Mouse (Mus musculus) limb, embryonic 11.5 days (tissue): ENCODE measurements around the gene Cebpb. TPM values are rescaled to one million over a fixed set of nuclear protein-coding genes. Genes with fewer than 3 reads are reported as not detected.
A peak's percentile ranks its signal among the peaks of the same experiment; 100 is the strongest.

Experiments used
- ATAC-seq: fragments of 200-750 bp; cut with Nextera tagmentation; 2 replicates; pipeline ENCODE4 v1.8.0; 2017; ENCODE audit warnings: low read depth; ENCODE audit not compliant: insufficient number of reproducible peaks, low FRiP score, low TSS enrichment
- DNase-seq: peaks from one replicate; pipeline ENCODE4 v3.0.0-alpha.2; 2015; ENCODE audit warnings: low spot score
- H3K27ac ChIP-seq: fragments of 300-500 bp; sonication (generic); replicated peaks from 2 replicates; pipeline ENCODE4 v1.5.1; 2014; ENCODE audit warnings: low read depth, mild to moderate bottlenecking, low read length
- H3K27me3 ChIP-seq: fragments of 300-500 bp; sonication (generic); 2 replicates; pipeline ENCODE4 v1.6.1; 2014; ENCODE audit warnings: mild to moderate bottlenecking, low read length, mixed read lengths; ENCODE audit not compliant: control insufficient read depth, insufficient read depth
- H3K36me3 ChIP-seq: fragments of 300-500 bp; sonication (generic); 2 replicates; pipeline ENCODE4 v1.6.1; 2014; ENCODE audit warnings: mild to moderate bottlenecking, low read length, moderate library complexity, mixed read lengths; ENCODE audit not compliant: control insufficient read depth, insufficient read depth
- H3K4me1 ChIP-seq: fragments of 300-500 bp; sonication (generic); 2 replicates; pipeline ENCODE4 v1.6.1; 2014; ENCODE audit warnings: low read length, mixed read lengths; ENCODE audit not compliant: control insufficient read depth, insufficient read depth
- H3K4me2 ChIP-seq: fragments of 300-500 bp; sonication (generic); 2 replicates; pipeline ENCODE4 v1.6.1; 2014; ENCODE audit warnings: low read depth, mild to moderate bottlenecking, moderate library complexity; ENCODE audit not compliant: severe bottlenecking
- H3K4me3 ChIP-seq: fragments of 300-500 bp; sonication (generic); 2 replicates; pipeline ENCODE4 v1.5.1; 2014; ENCODE audit warnings: low read depth, low read length
- H3K9ac ChIP-seq: fragments of 300-500 bp; sonication (generic); 2 replicates; pipeline ENCODE4 v1.6.1; 2014; ENCODE audit warnings: mild to moderate bottlenecking, low read length
- H3K9me3 ChIP-seq: fragments of 300-500 bp; sonication (generic); 2 replicates; pipeline ENCODE4 v1.6.1; 2016; ENCODE audit warnings: low read length; ENCODE audit not compliant: control insufficient read depth
- WGBS: fragments of 180-500 bp; shearing (Covaris S2); extraction: QIAGEN DNeasy Blood & Tissue Kit; methylation state at CpG from one replicate; pipeline ENCODE4 v1.1.7; 2014; 5-methylcytosine and 5-hydroxymethylcytosine counted together
- polyA plus RNA-seq: library from polyadenylated mRNA; unstranded; fragments of >200 nt; fragmentation: Nextera tagmentation; extraction: Ambion mirVana; gene quantifications from 2 replicates; pipeline ENCODE4 v1.2.1, GENCODE M21; 2014

Cebpb gene
- polyA plus RNA-seq, 1 experiment from 2014 or later, result 4.1 TPM

DNA sequence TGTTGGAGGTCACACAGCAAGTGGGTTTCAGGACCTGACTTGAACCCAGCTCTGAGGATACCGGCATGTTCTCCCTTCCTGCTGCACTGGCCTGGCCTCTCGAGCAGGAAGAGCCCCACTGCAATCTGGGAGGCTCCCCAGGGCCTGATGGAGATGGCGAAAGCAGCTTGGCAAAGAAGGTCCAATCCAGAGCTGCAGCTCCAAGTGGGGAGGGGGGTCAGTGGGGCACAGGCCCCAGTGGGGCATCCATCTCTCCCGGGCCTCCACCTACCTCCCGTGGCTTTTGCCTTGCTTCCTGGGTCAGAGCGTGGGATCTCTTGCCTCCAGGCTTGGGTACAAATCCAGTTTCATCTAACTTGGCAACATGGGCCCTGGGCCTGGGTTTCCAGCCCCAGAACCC is 13.4 kb downstream of the Cebpb start:
- Histone ChIP-seq H3K4me3 (no peak overlapping the region), H3K9ac (no peak overlapping the region), H3K27me3 (no peaks in the 10 kb centered on the region), H3K4me2 (no peak overlapping the region), H3K4me1 (no peaks in the 10 kb centered on the region), H3K27ac (no peak overlapping the region), H3K9me3 (no peaks in the 10 kb centered on the region), H3K36me3 (no peaks in the 10 kb centered on the region)
- 73% methylated on average over 6 of the region's 6 CpGs for WGBS
- ATAC-seq (no peak), DNase-seq (no peak)

DNA sequence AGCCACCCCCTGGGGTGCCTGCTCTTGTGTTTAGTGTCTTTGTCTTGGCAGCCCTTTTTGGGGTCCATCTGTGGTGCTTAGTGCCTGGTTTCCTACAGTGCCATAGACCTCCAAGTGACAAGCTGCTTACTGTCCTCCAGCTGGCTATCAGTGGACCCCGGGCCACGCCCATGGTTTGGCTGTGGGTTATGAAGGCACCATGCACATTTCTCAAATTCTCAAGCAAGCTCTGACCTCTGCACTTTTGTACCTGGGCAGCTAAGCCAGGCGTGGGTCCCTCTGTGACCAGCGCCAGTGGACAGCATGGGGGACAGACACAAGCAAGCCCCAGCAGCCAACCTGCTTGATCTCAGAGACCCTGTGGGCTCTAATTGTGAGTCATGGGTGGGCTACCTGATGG is 15.7 kb downstream of the Cebpb start:
- WGBS, result 89% methylated on average over 4 of the region's 4 CpGs
- Histone ChIP-seq H3K27me3 (no peaks in the 10 kb centered on the region), H3K4me3 (no peak overlapping the region), H3K27ac (no peak overlapping the region), H3K4me2 (no peak overlapping the region), H3K4me1 (no peaks in the 10 kb centered on the region), H3K9me3 (no peaks in the 10 kb centered on the region), H3K9ac (no peak overlapping the region), H3K36me3 (no peaks in the 10 kb centered on the region)
- ATAC-seq (no peak), DNase-seq (no peak)

DNA sequence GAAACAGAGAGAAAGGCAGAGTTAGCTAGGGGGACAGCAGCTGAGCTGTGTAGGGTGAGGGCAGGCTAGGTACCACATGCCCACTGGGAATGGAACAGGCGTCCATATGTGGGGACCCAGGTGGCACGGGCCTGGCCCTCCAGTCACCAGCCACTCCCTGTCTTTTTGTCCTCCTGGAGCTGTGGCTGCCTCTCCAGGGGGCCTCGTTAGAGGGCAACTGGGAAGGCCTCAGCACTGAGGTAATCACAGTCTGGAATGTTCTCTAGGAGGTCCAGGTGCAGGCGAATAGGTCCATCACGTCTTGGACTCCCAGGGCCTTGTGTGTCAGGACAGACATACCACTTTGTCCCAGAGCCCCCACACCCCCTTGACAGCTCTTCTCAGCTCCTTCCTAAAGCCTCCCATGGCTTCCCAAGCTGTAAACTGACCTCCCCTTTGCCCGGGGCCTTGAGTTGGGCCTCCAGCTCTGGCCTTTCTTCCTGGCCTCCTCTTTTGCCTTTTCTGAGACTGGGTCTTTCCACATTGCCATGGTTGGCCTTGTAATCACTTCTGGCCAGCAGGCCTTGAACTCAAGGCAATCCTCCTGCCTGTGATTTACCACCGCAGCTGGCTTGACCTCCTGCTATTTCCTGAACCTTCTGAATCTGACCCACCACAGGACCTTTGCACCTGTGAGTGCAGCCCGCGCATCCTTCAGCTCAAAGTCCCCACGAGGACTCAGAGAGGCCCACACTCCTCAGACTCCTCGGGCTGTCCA is 17.6 kb downstream of the Cebpb start:
- WGBS, result 66% methylated on average over 11 of the region's 11 CpGs
- no peak overlapping the region for H3K4me3 ChIP-seq
- no peak for DNase-seq
- no peaks in the 10 kb centered on the region for H3K36me3 ChIP-seq
- 0 out of 2 replicates have a peak overlapping the region, but pooled peaks have one; percentile 4 for H3K27ac ChIP-seq
- H3K9me3 ChIP-seq, result no peaks in the 10 kb centered on the region
- H3K4me2 ChIP-seq, result no peak overlapping the region
- H3K9ac ChIP-seq, result no peak overlapping the region
- H3K4me1 ChIP-seq, result no peaks in the 10 kb centered on the region
- no peaks in the 10 kb centered on the region for H3K27me3 ChIP-seq
- ATAC-seq, result no peak

DNA sequence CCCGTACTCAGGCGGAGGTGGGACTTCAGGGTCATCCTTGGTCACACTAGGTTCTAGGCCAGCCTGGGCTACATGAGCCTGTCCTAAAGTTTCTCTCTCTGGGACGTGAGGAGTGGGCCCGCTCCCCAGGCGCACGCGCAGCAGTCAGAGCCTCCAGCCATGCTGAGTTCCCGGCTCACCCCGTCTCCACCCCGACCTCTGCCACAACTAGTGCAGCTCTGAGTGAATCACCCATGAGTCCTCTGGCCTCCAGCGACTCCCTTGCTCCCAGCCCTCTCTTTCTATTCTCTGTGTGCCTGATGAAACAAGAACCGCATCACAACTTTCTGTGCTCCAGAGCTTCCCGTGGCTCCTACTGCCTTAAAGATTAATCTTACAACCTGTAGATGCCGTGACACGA is 19.7 kb downstream of the Cebpb start:
- no peak overlapping the region for H3K4me2 ChIP-seq
- WGBS, result 59% methylated on average over 15 of the region's 15 CpGs
- H3K4me3 ChIP-seq, result no peak overlapping the region
- H3K27ac ChIP-seq, result no peak overlapping the region
- DNase-seq (no peak), ATAC-seq (no peak)
- H3K36me3 ChIP-seq, result no peaks in the 10 kb centered on the region
- no peaks in the 10 kb centered on the region for H3K27me3 ChIP-seq
- H3K9me3 ChIP-seq, result no peaks in the 10 kb centered on the region
- no peak overlapping the region for H3K9ac ChIP-seq
- no peaks in the 10 kb centered on the region for H3K4me1 ChIP-seq

DNA sequence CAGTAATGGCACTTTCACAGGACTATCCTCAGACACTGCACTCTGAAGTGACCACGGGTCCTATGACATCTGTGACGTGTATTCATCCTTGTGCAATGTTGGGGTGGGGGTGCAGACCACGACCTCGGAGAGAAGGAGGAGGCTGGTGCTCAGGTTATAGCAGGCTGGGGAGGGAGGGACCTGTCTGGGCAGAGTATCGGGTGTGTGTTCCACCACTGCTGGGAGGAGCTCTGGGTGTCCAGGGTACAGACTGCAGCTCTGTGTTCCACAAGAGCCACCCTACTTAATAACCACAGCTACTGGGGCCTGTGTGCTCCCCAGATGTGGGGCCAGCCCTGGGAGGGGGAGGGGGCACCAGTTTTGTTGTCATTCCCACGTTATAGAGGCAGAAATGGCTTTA is 21.3 kb downstream of the Cebpb start:
- no peak for ATAC-seq
- Histone ChIP-seq H3K27ac (no peak overlapping the region), H3K4me3 (no peak overlapping the region), H3K4me1 (no peaks in the 10 kb centered on the region), H3K4me2 (no peak overlapping the region), H3K27me3 (no peaks in the 10 kb centered on the region), H3K36me3 (no peaks in the 10 kb centered on the region), H3K9me3 (no peaks in the 10 kb centered on the region), H3K9ac (no peak overlapping the region)
- WGBS, result 66% methylated on average over 6 of the region's 6 CpGs
- no peak for DNase-seq

DNA sequence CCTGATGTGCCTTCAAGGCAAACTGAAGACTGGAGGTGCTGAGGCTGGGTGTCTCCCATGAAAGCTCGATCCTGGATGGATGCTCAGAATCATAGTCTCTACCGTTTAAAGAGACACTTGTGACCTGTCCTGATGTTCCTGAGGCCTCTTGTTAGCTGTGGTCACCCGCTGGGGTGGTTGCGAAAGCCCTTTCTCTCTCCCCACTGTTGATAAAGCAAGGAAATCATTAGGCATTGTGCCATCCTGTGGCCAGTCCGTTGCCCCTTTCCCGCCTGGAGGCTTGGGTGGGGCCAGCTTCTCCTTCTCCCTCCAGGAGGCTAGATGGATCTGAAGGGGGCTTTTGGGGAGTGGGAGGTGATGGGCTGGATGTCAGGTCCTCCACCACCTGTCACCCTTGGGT is 21.9 kb downstream of the Cebpb start:
- no peak overlapping the region for H3K27ac ChIP-seq
- WGBS, result 72% methylated on average over 6 of the region's 6 CpGs

DNA sequence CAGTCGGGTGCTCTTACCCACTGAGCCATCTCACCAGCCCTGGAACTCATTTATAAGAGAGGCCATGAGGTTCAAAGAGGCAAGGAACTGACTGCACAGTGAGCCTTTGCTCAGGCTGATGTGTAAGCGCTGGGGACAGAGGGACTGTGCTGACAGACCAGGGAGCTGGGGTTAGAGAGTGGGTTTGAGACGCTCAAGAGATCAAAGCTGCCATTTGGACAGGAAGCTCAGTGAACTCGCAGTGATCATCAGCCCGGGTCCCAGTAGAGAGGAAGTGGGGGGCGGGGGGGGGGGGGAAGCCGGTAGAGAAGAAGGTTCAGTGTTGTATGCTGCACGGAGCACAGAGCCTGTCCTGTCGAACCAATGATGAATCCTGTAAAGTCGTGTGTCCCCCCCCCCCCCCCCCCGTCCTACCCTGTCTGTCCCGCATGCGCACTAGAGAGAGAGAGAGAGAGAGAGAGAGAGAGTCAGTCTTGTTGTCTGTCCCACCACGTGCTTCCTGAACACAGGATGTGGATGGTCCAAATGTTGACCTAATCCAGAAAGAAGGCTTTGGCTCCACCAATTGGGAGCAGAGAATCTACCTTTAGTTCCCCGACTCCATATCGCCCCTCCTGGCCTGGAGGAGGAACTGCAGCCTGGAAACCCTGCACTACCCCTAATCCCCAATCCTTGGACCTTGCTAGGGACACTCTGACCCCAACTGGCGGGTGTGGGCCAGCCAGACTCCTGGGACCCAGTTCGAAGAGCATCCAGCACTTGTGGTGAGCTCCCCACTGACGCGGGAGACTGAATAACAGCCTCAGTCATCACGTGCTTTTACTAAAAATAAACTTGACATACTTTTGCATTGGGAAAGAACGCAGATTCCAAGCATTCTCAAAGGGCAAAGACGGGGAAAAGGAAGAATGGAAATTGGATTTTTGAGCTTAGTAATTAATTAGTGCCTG is 24.4 kb downstream of the Cebpb start:
- Histone ChIP-seq H3K9ac (no peak overlapping the region), H3K27me3 (no peaks in the 10 kb centered on the region), H3K4me1 (no peaks in the 10 kb centered on the region), H3K9me3 (no peaks in the 10 kb centered on the region), H3K27ac (no peak overlapping the region), H3K36me3 (no peaks in the 10 kb centered on the region), H3K4me3 (no peak overlapping the region), H3K4me2 (no peak overlapping the region)
- DNase-seq (no peak), ATAC-seq (no peak)
- WGBS, result 79% methylated on average over 21 of the region's 23 CpGs

More for the DNA sequence above, 21.9 kb downstream of the Cebpb start:
- Histone ChIP-seq H3K4me2 (no peak overlapping the region), H3K9ac (peak overlapping the region; percentile 9; the same call in 1 of the 2 replicates), H3K4me3 (no peak overlapping the region), H3K27me3 (no peaks in the 10 kb centered on the region), H3K4me1 (no peaks in the 10 kb centered on the region), H3K36me3 (no peaks in the 10 kb centered on the region), H3K9me3 (no peaks in the 10 kb centered on the region)
- no peak for DNase-seq
- ATAC-seq, result no peak

DNA sequence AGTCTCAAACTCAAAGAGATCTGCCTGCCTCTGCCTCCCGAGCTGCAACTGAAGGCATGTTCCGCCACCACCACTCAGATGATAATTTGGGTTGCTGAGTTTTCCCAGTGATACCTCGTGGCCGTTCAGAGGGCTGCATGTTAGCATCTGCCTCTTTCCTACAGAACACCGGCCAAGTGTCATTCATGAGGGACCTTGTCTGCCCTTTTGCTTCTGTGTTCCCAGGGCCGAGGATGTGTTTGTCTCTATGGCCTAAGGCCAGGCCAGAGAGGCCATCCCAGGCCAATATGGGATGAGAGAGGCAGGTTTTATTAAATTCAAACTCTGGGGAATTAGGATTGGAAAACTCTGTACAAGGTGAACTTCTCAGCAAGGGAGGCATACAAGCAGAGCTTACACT is 25.6 kb downstream of the Cebpb start:
- 90% methylated on average over 6 of the region's 6 CpGs for WGBS
- Histone ChIP-seq H3K9ac (no peak overlapping the region), H3K36me3 (no peaks in the 10 kb centered on the region), H3K9me3 (no peaks in the 10 kb centered on the region), H3K4me3 (no peak overlapping the region), H3K27ac (no peak overlapping the region), H3K27me3 (no peaks in the 10 kb centered on the region), H3K4me1 (no peaks in the 10 kb centered on the region), H3K4me2 (no peak overlapping the region)
- no peak for DNase-seq
- no peak for ATAC-seq
